Mouse (Mus musculus) hindbrain, embryonic 14.5 days (tissue): Measurements from ENCODE around the gene Hist1h2bk. TPM values are rescaled to one million over a fixed set of nuclear protein-coding genes. Genes with fewer than 3 reads are reported as not detected.
"Not testable (repeated sequence)": the region's sequence is repeated elsewhere in the genome, so short reads cannot be mapped to it uniquely, and the experiment has no call there.

Source experiments
- ATAC-seq: fragments of 200-750 bp; cut with Nextera tagmentation; 2 replicates; pipeline ENCODE4 v1.8.0; 2017; ENCODE audit warnings: moderate number of reproducible peaks, mild to moderate bottlenecking, moderate TSS enrichment, moderate library complexity; ENCODE audit not compliant: low FRiP score
- DNase-seq: peaks from one replicate; pipeline ENCODE4 v3.0.0-alpha.2; 2015; ENCODE audit warnings: low spot score
- H3K27ac ChIP-seq: fragments of 300-500 bp; sonication (generic); 2 replicates; pipeline ENCODE4 v1.5.1; 2014; ENCODE audit warnings: mild to moderate bottlenecking, moderate library complexity
- H3K27me3 ChIP-seq: fragments of 300-500 bp; sonication (generic); 2 replicates; pipeline ENCODE4 v1.6.1; 2014; ENCODE audit warnings: mild to moderate bottlenecking, low read length, mixed read lengths; ENCODE audit not compliant: control insufficient read depth, insufficient read depth
- H3K36me3 ChIP-seq: fragments of 300-500 bp; sonication (generic); replicated peaks from 2 replicates; pipeline ENCODE4 v1.6.1; 2014; ENCODE audit not compliant: control insufficient read depth, insufficient read depth
- H3K4me1 ChIP-seq: fragments of 300-500 bp; sonication (generic); replicated peaks from 2 replicates; pipeline ENCODE4 v1.6.1; 2014; ENCODE audit warnings: antibody characterized with exemption, low read length, mixed read lengths; ENCODE audit not compliant: control insufficient read depth, insufficient read depth
- H3K4me2 ChIP-seq: fragments of 300-500 bp; sonication (generic); replicated peaks from 2 replicates; pipeline ENCODE4 v1.6.1; 2014; ENCODE audit warnings: mild to moderate bottlenecking, moderate library complexity
- H3K4me3 ChIP-seq: fragments of 300-500 bp; sonication (generic); replicated peaks from 2 replicates; pipeline ENCODE4 v1.5.1; 2014; ENCODE audit warnings: mild to moderate bottlenecking, low read length
- H3K9ac ChIP-seq: fragments of 300-500 bp; sonication (generic); 2 replicates; pipeline ENCODE4 v1.6.1; 2014
- H3K9me3 ChIP-seq: fragments of 300-500 bp; sonication (generic); 2 replicates; pipeline ENCODE4 v1.6.1; 2016; ENCODE audit warnings: low read length; ENCODE audit not compliant: control insufficient read depth
- WGBS: fragments of 180-500 bp; shearing (Covaris S2); extraction: QIAGEN DNeasy Blood & Tissue Kit; methylation state at CpG from one replicate; pipeline ENCODE4 v1.1.7; 2014; 5-methylcytosine and 5-hydroxymethylcytosine counted together
- polyA plus RNA-seq: library from polyadenylated mRNA; unstranded; fragments of >200 nt; fragmentation: Nextera tagmentation; extraction: Ambion mirVana; gene quantifications from 2 replicates; pipeline ENCODE4 v1.2.1, GENCODE M21; 2014

Gene Hist1h2bk
- 1.5 and 1.6 TPM in 2 replicates for polyA plus RNA-seq

DNA sequence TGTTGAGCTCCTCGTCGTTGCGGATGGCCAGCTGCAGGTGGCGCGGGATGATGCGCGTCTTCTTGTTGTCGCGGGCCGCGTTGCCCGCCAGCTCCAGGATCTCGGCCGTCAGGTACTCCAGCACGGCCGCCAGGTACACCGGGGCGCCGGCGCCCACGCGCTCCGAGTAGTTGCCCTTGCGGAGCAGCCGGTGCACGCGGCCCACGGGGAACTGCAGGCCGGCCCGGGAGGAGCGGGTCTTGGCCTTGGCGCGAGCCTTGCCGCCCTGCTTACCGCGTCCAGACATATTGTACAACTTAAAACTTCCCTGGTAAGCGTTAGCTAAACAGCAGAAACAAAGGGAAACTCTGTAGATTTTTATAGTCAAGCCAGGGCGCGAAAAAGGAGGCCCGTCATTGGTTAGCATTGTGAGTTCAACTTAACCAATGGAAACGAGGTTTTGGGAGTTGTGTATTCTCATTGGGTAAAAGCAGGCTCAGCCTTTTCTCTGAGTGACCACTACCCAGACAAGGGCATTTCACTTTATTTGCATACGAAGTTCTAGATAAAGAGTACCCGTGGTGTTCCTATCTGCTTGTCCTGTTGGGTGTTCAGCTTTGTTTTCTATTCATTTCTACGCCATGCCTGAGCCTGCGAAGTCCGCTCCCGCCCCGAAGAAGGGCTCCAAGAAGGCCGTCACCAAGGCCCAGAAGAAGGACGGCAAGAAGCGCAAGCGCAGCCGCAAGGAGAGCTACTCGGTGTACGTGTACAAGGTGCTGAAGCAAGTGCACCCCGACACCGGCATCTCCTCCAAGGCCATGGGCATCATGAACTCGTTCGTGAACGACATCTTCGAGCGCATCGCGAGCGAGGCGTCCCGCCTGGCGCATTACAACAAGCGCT is at the start of gene Hist1h2bk, which contains the start of gene Hist1h2ah:
Gene Hist1h2bk, plus strand, starts transcription at position 604 of the 882 bp plus-strand sequence.
Gene Hist1h2ah, minus strand, starts transcription at position 302 of the 882 bp plus-strand sequence.
- H3K9ac ChIP-seq = peak within 1 kb of the TSS; percentile 57
- ATAC-seq (peak; percentile 98), DNase-seq (peak; percentile 95)

GRCm38 (mm10) chr13:21992550-21992949 is 43.1 kb upstream of the Hist1h2bk start:
- H3K27me3 ChIP-seq = peaks cover 72% of the 10 kb centered on the region
- 85% methylated on average over 5 of the region's 5 CpGs for WGBS
- no peak for ATAC-seq

More for the DNA sequence above, at the start of gene Hist1h2bk, which contains the start of gene Hist1h2ah:
- not testable (repeated sequence) for H3K9me3 ChIP-seq, H3K36me3 ChIP-seq, H3K27me3 ChIP-seq
- WGBS = under 1% methylated on average over 22 of the region's 69 CpGs
- H3K4me1 ChIP-seq = peaks cover 21% of the 10 kb centered on the region
- H3K4me3 ChIP-seq = peak within 1 kb of the TSS; percentile 30
- peak within 1 kb of the TSS; percentile 76 for H3K4me2 ChIP-seq
- H3K27ac ChIP-seq = peak within 1 kb of the TSS; percentile 32; the same call in 1 of the 2 replicates

GRCm38 (mm10) chr13:21993957-21994738 is 41.5 kb upstream of the Hist1h2bk start:
- H3K9me3 ChIP-seq = no peaks in the 10 kb centered on the region
- no peak overlapping the region for H3K9ac ChIP-seq
- H3K4me3 ChIP-seq = no peak overlapping the region; the same call in 1 of the 2 replicates
- H3K36me3 ChIP-seq = no peaks in the 10 kb centered on the region
- DNase-seq (no peak), ATAC-seq (no peak)
- no peak overlapping the region for H3K4me2 ChIP-seq
- H3K27ac ChIP-seq = no peak overlapping the region
- H3K4me1 ChIP-seq = no peaks in the 10 kb centered on the region
- peaks cover 81% of the 10 kb centered on the region for H3K27me3 ChIP-seq
- WGBS = 1% methylated on average over 22 of the region's 22 CpGs

More at GRCm38 (mm10) chr13:21992550-21992949, 43.1 kb upstream of the Hist1h2bk start:
- Histone ChIP-seq H3K27ac (no peak overlapping the region), H3K9me3 (no peaks in the 10 kb centered on the region), H3K36me3 (no peaks in the 10 kb centered on the region), H3K4me2 (no peak overlapping the region), H3K4me3 (no peak overlapping the region), H3K4me1 (no peaks in the 10 kb centered on the region), H3K9ac (no peak overlapping the region)
- no peak for DNase-seq

DNA sequence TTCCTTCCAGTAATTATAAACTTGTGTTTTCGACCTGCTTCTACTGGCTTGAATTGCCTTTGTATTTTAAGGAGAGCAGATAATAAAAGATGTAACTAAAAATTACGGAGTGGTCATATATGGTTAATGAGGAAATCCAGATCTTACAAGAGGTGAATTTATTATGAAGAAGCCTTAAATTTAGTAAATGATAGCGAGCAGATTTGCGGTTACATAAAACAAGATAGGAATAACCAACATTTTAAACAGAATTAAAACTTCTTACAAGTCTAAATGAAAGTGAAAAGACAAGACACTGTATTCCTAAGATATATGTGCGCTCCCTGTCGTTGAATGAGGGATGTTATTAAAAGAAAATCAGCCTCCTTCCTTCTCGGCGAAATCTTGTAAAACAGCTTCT is 40.8 kb upstream of the Hist1h2bk start:
- H3K27ac ChIP-seq = no peak overlapping the region
- no peaks in the 10 kb centered on the region for H3K4me1 ChIP-seq
- peak overlapping the region; percentile 41 for H3K4me2 ChIP-seq
- no peak overlapping the region for H3K9ac ChIP-seq
- no peak for ATAC-seq
- H3K36me3 ChIP-seq = no peaks in the 10 kb centered on the region
- 5% methylated on average over 8 of the region's 8 CpGs for WGBS
- H3K9me3 ChIP-seq = no peaks in the 10 kb centered on the region
- peak overlapping the region; percentile 9; the same call in 1 of the 2 replicates for H3K4me3 ChIP-seq
- peaks cover 89% of the 10 kb centered on the region for H3K27me3 ChIP-seq
- peak; percentile 45 for DNase-seq

DNA sequence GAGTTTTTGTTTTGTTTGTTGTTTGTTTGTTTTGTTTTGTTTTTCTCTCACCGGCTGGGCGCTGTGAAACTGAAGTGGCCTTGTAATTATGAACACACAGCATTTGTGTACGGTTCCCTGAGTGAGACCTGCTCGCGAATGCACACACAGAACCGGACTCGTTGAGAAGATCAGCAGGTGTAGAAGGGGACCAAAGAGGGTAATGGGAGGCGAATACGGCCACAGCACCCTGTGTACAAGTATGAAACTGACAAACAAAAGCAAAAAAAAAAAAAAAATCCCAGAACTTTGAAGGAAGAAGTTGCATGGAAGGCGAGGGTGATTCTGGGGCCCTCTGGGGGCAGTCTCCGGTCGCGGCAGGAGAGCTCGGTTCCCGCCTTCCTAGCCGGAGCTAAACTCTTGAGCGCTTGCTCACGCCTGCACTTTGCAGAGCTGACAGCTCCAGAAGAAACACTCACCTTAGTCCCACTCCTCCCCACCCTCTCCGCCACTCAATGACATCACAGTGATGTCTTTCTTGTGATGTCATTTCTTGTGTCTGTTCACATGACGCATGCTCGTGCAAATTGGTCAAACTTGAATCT is 40.2 kb upstream of the Hist1h2bk start:
- WGBS = under 1% methylated on average over 21 of the region's 21 CpGs
- no peaks in the 10 kb centered on the region for H3K9me3 ChIP-seq
- no peak overlapping the region for H3K9ac ChIP-seq
- H3K27ac ChIP-seq = no peak overlapping the region
- no peaks in the 10 kb centered on the region for H3K4me1 ChIP-seq
- no peak for DNase-seq
- ATAC-seq = peak; percentile 48; the same call in 1 of the 2 replicates
- H3K27me3 ChIP-seq = peaks cover 92% of the 10 kb centered on the region
- H3K4me3 ChIP-seq = peak overlapping the region; percentile 9; the same call in 1 of the 2 replicates
- no peaks in the 10 kb centered on the region for H3K36me3 ChIP-seq
- peak overlapping the region; percentile 41 for H3K4me2 ChIP-seq

DNA sequence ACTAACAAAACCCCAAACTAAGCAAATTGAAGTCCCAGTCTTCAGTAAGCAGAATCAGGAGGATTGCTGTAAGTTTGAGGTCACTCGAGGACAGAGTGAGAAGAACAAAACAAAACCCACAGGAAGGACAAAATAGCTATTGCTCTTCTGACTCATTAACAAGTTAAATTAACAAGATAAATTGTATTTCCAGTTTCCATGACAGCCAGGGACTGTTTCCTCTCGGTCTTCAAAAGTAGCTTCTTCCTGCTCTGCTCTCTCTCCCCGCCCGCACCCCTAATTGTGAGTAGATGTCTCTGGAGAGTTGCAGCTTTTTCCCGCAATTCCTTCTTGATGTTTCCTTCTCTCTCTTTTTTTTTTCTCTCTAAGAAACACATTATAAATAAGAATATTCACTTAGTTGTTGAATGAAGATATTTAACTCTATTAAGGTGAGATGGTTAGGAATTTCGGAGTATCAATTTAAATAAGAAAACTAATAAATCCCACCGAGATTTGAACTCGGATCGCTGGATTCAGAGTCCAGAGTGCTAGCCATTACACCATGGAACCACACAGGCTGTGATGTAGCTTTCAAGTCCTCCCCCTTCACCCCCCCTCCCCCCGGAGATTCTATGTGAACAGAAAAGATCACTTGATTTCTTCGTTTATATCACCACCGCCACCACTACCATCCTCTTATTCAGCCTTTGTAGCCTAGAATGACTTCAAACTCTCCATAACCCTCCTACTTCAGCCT is 39.4 kb upstream of the Hist1h2bk start:
- WGBS = 2% methylated on average over 12 of the region's 12 CpGs
- Histone ChIP-seq H3K4me3 (peak overlapping the region; percentile 13), H3K27me3 (peaks cover 94% of the 10 kb centered on the region), H3K9ac (no peak overlapping the region), H3K4me1 (no peaks in the 10 kb centered on the region), H3K4me2 (peak overlapping the region; percentile 41), H3K9me3 (no peaks in the 10 kb centered on the region), H3K36me3 (no peaks in the 10 kb centered on the region), H3K27ac (no peak overlapping the region)
- ATAC-seq (no peak), DNase-seq (peak; percentile 54)

GRCm38 (mm10) chr13:21996840-21997185 is 38.9 kb upstream of the Hist1h2bk start:
- ATAC-seq (no peak), DNase-seq (no peak)
- H3K4me2 ChIP-seq = 0 out of 2 replicates have a peak overlapping the region, but pooled peaks have one; percentile 21
- 2% methylated on average over 13 of the region's 13 CpGs for WGBS
- no peaks in the 10 kb centered on the region for H3K36me3 ChIP-seq
- no peaks in the 10 kb centered on the region for H3K9me3 ChIP-seq
- peaks cover 94% of the 10 kb centered on the region for H3K27me3 ChIP-seq
- H3K9ac ChIP-seq = no peak overlapping the region
- H3K4me1 ChIP-seq = no peaks in the 10 kb centered on the region
- H3K27ac ChIP-seq = no peak overlapping the region
- peak overlapping the region; percentile 13 for H3K4me3 ChIP-seq

GRCm38 (mm10) chr13:21997201-21997820 is 38.4 kb upstream of the Hist1h2bk start:
- Histone ChIP-seq H3K27me3 (peaks cover 94% of the 10 kb centered on the region), H3K4me1 (no peaks in the 10 kb centered on the region), H3K9ac (no peak overlapping the region), H3K36me3 (no peaks in the 10 kb centered on the region), H3K4me2 (0 out of 2 replicates have a peak overlapping the region, but pooled peaks have one; percentile 21), H3K9me3 (no peaks in the 10 kb centered on the region), H3K27ac (no peak overlapping the region), H3K4me3 (peak overlapping the region; percentile 13; the same call in 1 of the 2 replicates)
- ATAC-seq (no peak), DNase-seq (no peak)
- 2% methylated on average over 21 of the region's 21 CpGs for WGBS
